Mouse (Mus musculus): ENCODE results near the gene Gm27021. TPM values are rescaled to one million over a fixed set of nuclear protein-coding genes. Genes with fewer than 3 reads are reported as not detected.

Gm27021 gene
- polyA plus RNA-seq, 1 experiment from 2014 or later, result 4.9 TPM

DNA sequence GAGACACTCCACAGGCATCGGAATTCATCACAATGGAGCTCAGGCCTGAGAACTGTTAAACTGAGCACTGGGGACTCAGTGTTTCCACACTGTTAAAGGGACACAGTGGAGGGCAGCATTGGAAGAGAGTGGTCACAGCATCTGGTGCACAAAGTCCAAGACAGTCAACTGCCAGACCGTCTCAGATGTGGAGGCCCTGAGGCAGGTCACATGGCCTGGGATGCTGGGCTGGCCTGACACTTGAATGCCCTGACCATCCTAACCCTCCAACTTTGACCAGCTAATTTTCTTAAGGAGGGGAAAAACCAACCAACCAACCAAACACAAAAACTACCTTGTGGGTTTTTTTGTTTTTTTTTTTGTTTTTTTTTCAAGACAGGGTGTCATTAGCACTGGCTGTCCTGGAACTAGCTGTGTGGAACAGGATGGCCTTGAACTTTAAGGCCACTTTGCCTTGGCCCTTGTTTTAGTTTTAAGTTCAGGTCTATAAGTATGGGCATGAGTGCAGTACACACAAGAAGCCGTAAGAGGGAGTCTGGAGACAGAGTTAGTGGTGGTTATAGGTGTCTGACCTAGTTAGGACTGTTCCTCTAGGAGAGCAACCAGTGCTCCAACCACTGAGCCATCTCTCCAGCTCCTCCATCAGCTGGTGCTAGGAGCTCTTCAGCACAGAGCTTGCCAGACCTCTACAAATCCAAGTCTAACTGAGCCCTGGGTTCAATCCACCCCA is 2.0 kb downstream of the Gm27021 start:
- Histone ChIP-seq H3K9ac (0 out of 2 replicates have a peak overlapping the region, but pooled peaks have one; percentile 18), H3K27ac (no peak overlapping the region)
- no peak for ATAC-seq (ENCODE audit: low FRiP score)

GRCm38 (mm10) chr8:120664566-120664965 is 3.3 kb downstream of the Gm27021 start:
- H3K4me1 ChIP-seq, result peaks cover 37% of the 10 kb centered on the region
- no peak for ATAC-seq (ENCODE audit: low FRiP score)
- no peak overlapping the region for H3K27ac ChIP-seq
- H3K36me3 ChIP-seq, result 0 out of 2 replicates have a peak, but pooled peaks cover 10% of the 10 kb centered on the region
- H3K4me2 ChIP-seq (replicated peaks), result no peak overlapping the region
- H3K9me3 ChIP-seq (replicated peaks), result no peaks in the 10 kb centered on the region
- WGBS, result 84% methylated on average over 6 of the region's 6 CpGs
- no peaks in the 10 kb centered on the region for H3K27me3 ChIP-seq
- no peak overlapping the region for H3K9ac ChIP-seq
- H3K4me3 ChIP-seq, result no peak overlapping the region

More for the DNA sequence above, 2.0 kb downstream of the Gm27021 start:
- H3K4me3 ChIP-seq, result peak overlapping the region; percentile 75; the same call in 1 of the 2 replicates
- peak overlapping the region; percentile 91 for H3K4me2 ChIP-seq (replicated peaks)
- no peaks in the 10 kb centered on the region for H3K27me3 ChIP-seq
- peaks cover 17% of the 10 kb centered on the region for H3K36me3 ChIP-seq
- H3K4me1 ChIP-seq, result peaks cover 42% of the 10 kb centered on the region
- 67% methylated on average over 3 of the region's 3 CpGs for WGBS
- H3K9me3 ChIP-seq (replicated peaks), result no peaks in the 10 kb centered on the region

DNA sequence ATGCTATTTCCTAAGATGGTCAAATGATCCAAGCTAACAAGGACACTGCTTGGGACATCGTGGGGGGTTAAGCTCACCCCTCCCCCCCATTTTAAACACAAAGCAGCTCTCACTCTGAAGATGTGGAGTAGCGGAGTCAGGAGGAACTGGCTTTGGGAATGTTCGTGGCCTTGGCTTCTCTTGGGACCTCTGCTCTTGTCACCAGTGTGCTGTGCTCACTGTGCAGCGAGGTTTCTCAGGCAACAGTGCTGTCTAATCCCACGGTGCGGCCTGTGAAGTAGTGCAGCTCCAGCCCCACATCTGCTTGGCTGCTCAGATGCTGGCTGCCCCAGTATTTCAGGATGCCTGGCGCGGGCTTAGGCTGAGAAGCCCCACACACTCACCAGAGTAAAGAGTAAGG is 10.5 kb downstream of the Gm27021 start:
- no peaks in the 10 kb centered on the region for H3K4me1 ChIP-seq
- H3K4me3 ChIP-seq, result no peak overlapping the region
- H3K27ac ChIP-seq, result no peak overlapping the region
- no peak for ATAC-seq (ENCODE audit: low FRiP score)
- H3K27me3 ChIP-seq, result no peaks in the 10 kb centered on the region
- H3K4me2 ChIP-seq (replicated peaks), result no peak overlapping the region
- H3K9me3 ChIP-seq (replicated peaks), result no peaks in the 10 kb centered on the region
- no peak overlapping the region for H3K9ac ChIP-seq
- 91% methylated on average over 8 of the region's 8 CpGs for WGBS
- peaks cover 63% of the 10 kb centered on the region for H3K36me3 ChIP-seq

- Histone ChIP-seq H3K4me3 (no peak overlapping the region), H3K27ac (no peak overlapping the region)
- WGBS, result 87% methylated on average over 7 of the region's 7 CpGs
Measured at GRCm38 (mm10) chr8:120656322-120657052, 11.4 kb downstream of the Gm27021 start.

GRCm38 (mm10) chr8:120647532-120647931 is 20.3 kb downstream of the Gm27021 start, which contains the start of gene 1190005I06Rik:
TSS of gene 1190005I06Rik (minus strand) at chr8:120647632.
- no peak within 1 kb of the TSS for H3K27ac ChIP-seq
- H3K4me2 ChIP-seq (replicated peaks), result no peak within 1 kb of the TSS
- no peak within 1 kb of the TSS for H3K9ac ChIP-seq
- WGBS, result 58% methylated on average over 7 of the region's 7 CpGs
- H3K36me3 ChIP-seq, result 0 out of 2 replicates have a peak, but pooled peaks cover 5% of the 10 kb centered on the region
- H3K9me3 ChIP-seq (replicated peaks), result no peaks in the 10 kb centered on the region
- ATAC-seq (ENCODE audit: low FRiP score), result no peak
- H3K27me3 ChIP-seq, result no peaks in the 10 kb centered on the region
- no peaks in the 10 kb centered on the region for H3K4me1 ChIP-seq
- no peak within 1 kb of the TSS for H3K4me3 ChIP-seq

More at GRCm38 (mm10) chr8:120656322-120657052, 11.4 kb downstream of the Gm27021 start:
- Histone ChIP-seq H3K4me2 (replicated peaks) (no peak overlapping the region), H3K9ac (no peak overlapping the region), H3K27me3 (no peaks in the 10 kb centered on the region), H3K36me3 (peaks cover 63% of the 10 kb centered on the region), H3K9me3 (replicated peaks) (no peaks in the 10 kb centered on the region), H3K4me1 (no peaks in the 10 kb centered on the region)
- ATAC-seq (ENCODE audit: low FRiP score), result no peak

- no peak overlapping the region for H3K4me3 ChIP-seq
- no peak overlapping the region for H3K4me2 ChIP-seq (replicated peaks)
- no peak overlapping the region for H3K27ac ChIP-seq
- no peaks in the 10 kb centered on the region; the same call in 1 of the 2 replicates for H3K4me1 ChIP-seq
- WGBS, result 88% methylated on average over 7 of the region's 7 CpGs
- H3K27me3 ChIP-seq, result no peaks in the 10 kb centered on the region
- no peaks in the 10 kb centered on the region for H3K36me3 ChIP-seq
- H3K9me3 ChIP-seq (replicated peaks), result no peaks in the 10 kb centered on the region
- H3K9ac ChIP-seq, result no peak overlapping the region
- no peak for ATAC-seq (ENCODE audit: low FRiP score)
Measured at GRCm38 (mm10) chr8:120644663-120645062, 23.2 kb downstream of the Gm27021 start.

- Histone ChIP-seq H3K27ac (no peak overlapping the region), H3K4me1 (no peaks in the 10 kb centered on the region; the same call in 1 of the 2 replicates), H3K36me3 (no peaks in the 10 kb centered on the region), H3K4me3 (no peak overlapping the region), H3K4me2 (replicated peaks) (no peak overlapping the region), H3K27me3 (no peaks in the 10 kb centered on the region; the same call in 1 of the 2 replicates), H3K9me3 (replicated peaks) (no peaks in the 10 kb centered on the region), H3K9ac (no peak overlapping the region)
- WGBS, result 81% methylated on average over 10 of the region's 10 CpGs
- ATAC-seq (ENCODE audit: low FRiP score), result no peak
Measured at GRCm38 (mm10) chr8:120642031-120642662, 25.7 kb downstream of the Gm27021 start.

- Histone ChIP-seq H3K9me3 (replicated peaks) (no peaks in the 10 kb centered on the region), H3K4me1 (no peaks in the 10 kb centered on the region; the same call in 1 of the 2 replicates), H3K4me2 (replicated peaks) (no peak overlapping the region), H3K27me3 (peaks cover 2% of the 10 kb centered on the region; the same call in 1 of the 2 replicates), H3K4me3 (no peak overlapping the region), H3K9ac (no peak overlapping the region), H3K36me3 (no peaks in the 10 kb centered on the region), H3K27ac (no peak overlapping the region)
- 57% methylated on average over 8 of the region's 8 CpGs for WGBS
- no peak for ATAC-seq (ENCODE audit: low FRiP score)
Measured at GRCm38 (mm10) chr8:120641245-120641644, 26.6 kb downstream of the Gm27021 start.

DNA sequence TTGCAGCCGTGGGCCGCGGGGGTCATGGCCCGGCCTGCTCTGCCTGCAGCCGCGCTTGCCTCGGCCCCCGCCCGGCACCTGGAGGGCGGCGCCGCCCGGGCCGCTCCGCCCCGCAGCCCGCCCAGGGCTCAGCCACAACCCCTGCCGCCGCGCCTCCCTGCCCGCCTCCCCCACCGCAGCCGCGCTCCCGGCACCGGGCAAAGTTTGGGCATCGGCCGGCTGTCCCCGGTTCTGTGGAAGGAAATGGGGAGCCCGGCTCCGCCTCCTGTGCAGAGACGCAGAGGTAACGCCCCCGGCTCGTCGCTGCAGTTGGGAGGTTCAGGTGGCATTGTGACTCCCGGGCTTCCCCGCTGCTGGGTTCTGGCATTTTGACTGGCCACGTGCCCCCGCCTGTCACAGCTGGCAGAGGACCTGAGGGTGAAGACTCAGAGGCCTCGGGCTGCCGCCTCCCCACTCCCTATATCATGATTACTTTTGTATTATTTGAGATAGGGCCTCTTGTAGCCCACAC is 33.5 kb downstream of the Gm27021 start:
- WGBS, result 3% methylated on average over 20 of the region's 42 CpGs
- ATAC-seq (ENCODE audit: low FRiP score), result peak; percentile 38; the same call in 1 of the 2 replicates

GRCm38 (mm10) chr8:120633665-120634271 is 34.1 kb downstream of the Gm27021 start:
- 2% methylated on average over 43 of the region's 44 CpGs for WGBS
- H3K27me3 ChIP-seq, result peaks cover 40% of the 10 kb centered on the region

More for the DNA sequence above, 33.5 kb downstream of the Gm27021 start:
- peaks cover 40% of the 10 kb centered on the region for H3K27me3 ChIP-seq
- no peak overlapping the region for H3K27ac ChIP-seq
- no peaks in the 10 kb centered on the region for H3K9me3 ChIP-seq (replicated peaks)
- H3K9ac ChIP-seq, result peak overlapping the region; percentile 67
- H3K4me1 ChIP-seq, result peaks cover 17% of the 10 kb centered on the region
- H3K4me2 ChIP-seq (replicated peaks), result peak overlapping the region; percentile 96
- H3K36me3 ChIP-seq, result no peaks in the 10 kb centered on the region
- H3K4me3 ChIP-seq, result peak overlapping the region; percentile 55

GRCm38 (mm10) chr8:120632969-120633664 is 34.8 kb downstream of the Gm27021 start:
- peaks cover 40% of the 10 kb centered on the region for H3K27me3 ChIP-seq
- 0 out of 2 replicates have a peak overlapping the region, but pooled peaks have one; percentile 67 for H3K9ac ChIP-seq
- no peak for ATAC-seq (ENCODE audit: low FRiP score)

More at GRCm38 (mm10) chr8:120633665-120634271, 34.1 kb downstream of the Gm27021 start:
- no peaks in the 10 kb centered on the region for H3K9me3 ChIP-seq (replicated peaks)
- peaks cover 17% of the 10 kb centered on the region for H3K4me1 ChIP-seq
- H3K36me3 ChIP-seq, result no peaks in the 10 kb centered on the region
- peak overlapping the region; percentile 55 for H3K4me3 ChIP-seq
- peak overlapping the region; percentile 67 for H3K9ac ChIP-seq
- no peak overlapping the region for H3K27ac ChIP-seq
- ATAC-seq (ENCODE audit: low FRiP score), result peak; percentile 66
- peak overlapping the region; percentile 96 for H3K4me2 ChIP-seq (replicated peaks)

More at GRCm38 (mm10) chr8:120632969-120633664, 34.8 kb downstream of the Gm27021 start:
- Histone ChIP-seq H3K36me3 (no peaks in the 10 kb centered on the region), H3K27ac (no peak overlapping the region), H3K9me3 (replicated peaks) (no peaks in the 10 kb centered on the region), H3K4me3 (peak overlapping the region; percentile 55), H3K4me1 (peaks cover 17% of the 10 kb centered on the region), H3K4me2 (replicated peaks) (peak overlapping the region; percentile 96)
- WGBS, result 25% methylated on average over 17 of the region's 17 CpGs

All from hindbrain, embryonic 12.5 days (tissue).